Mouse (Mus musculus) spleen, adult 2 months (tissue): Measurements from ENCODE around the gene Dthd1. TPM values are rescaled to one million over a fixed set of nuclear protein-coding genes. Genes with fewer than 3 reads are reported as not detected.

Experiments used
- DNase-seq, 2 experiments: peaks; one replicate each; pipeline versions ENCODE4 v3.0.0 to v3.0.0-alpha.2; 2012 to 2021; ENCODE audit warnings: low spot score in 2 of 2, low read depth in 1 of 2
- H3K27ac ChIP-seq: fragments of 200-500 bp; 2 replicates; pipeline ENCODE4 v1.5.1; 2012; ENCODE audit warnings: low read length, inconsistent platforms; ENCODE audit not compliant: insufficient read depth
- H3K27me3 ChIP-seq: fragments of 200-500 bp; 2 replicates; pipeline ENCODE4 v1.6.1; 2012; ENCODE audit warnings: mild to moderate bottlenecking, moderate library complexity, low read length, inconsistent platforms; ENCODE audit not compliant: control insufficient read depth, insufficient read depth
- H3K36me3 ChIP-seq: fragments of 200-500 bp; 2 replicates; pipeline ENCODE4 v1.6.1; 2012; ENCODE audit warnings: mild to moderate bottlenecking, low read length, inconsistent platforms; ENCODE audit not compliant: control insufficient read depth, insufficient read depth
- H3K4me1 ChIP-seq: fragments of 200-500 bp; 2 replicates; pipeline ENCODE4 v1.6.1; 2011; ENCODE audit warnings: inconsistent platforms; ENCODE audit not compliant: control insufficient read depth, insufficient read depth, insufficient read length
- H3K4me3 ChIP-seq: fragments of 200-500 bp; 2 replicates; pipeline ENCODE4 v1.5.1; 2011; ENCODE audit warnings: mild to moderate bottlenecking, inconsistent platforms; ENCODE audit not compliant: insufficient read depth, insufficient read length; ENCODE audit errors: extremely low read depth
- CTCF ChIP-seq: fragments of 200-500 bp; IDR thresholded peaks from 2 replicates; pipeline ENCODE4 v1.5.1; 2011; ENCODE audit warnings: mild to moderate bottlenecking, inconsistent platforms; ENCODE audit not compliant: insufficient read depth, insufficient read length, insufficient replicate concordance; ENCODE audit errors: extremely low read depth
- POLR2A ChIP-seq: fragments of 200-500 bp; IDR thresholded peaks from 2 replicates; pipeline ENCODE4 v1.6.1; 2011; ENCODE audit warnings: low read depth, low read length, inconsistent platforms
- polyA plus RNA-seq: library from polyadenylated mRNA; depleted of rRNA; stranded (reverse); fragments of >200 nt; gene quantifications from 2 replicates; pipeline ENCODE4 v1.2.3, GENCODE M21; 2012; rRNA removed

Dthd1 gene
- polyA plus RNA-seq, 1 experiment = 0.06 TPM

GRCm38 (mm10) chr5:62924616-62925015, 111.0 kb downstream of the Dthd1 start:
- no peak for TF ChIP-seq POLR2A
- TF ChIP-seq CTCF = no peak
- DNase-seq = no peak

More at GRCm38 (mm10) chr5:62924616-62925015, 111.0 kb downstream of the Dthd1 start:
- no peak overlapping the region for H3K27ac ChIP-seq
- no peaks in the 10 kb centered on the region for H3K27me3 ChIP-seq
- no peaks in the 10 kb centered on the region for H3K36me3 ChIP-seq
- H3K4me1 ChIP-seq = no peaks in the 10 kb centered on the region
- no peak overlapping the region for H3K4me3 ChIP-seq

Other genes starting within 250 kb of the Dthd1 start
- gene Arap2, start 47.7 kb upstream of the Dthd1 start, polyA plus RNA-seq = 4.5 and 6.5 TPM in 2 replicates